Mouse (Mus musculus): Measurements from ENCODE around the gene Myo16. TPM values are rescaled to one million over a fixed set of nuclear protein-coding genes. Genes with fewer than 3 reads are reported as not detected.

Myo16 gene
- total and polyA plus RNA-seq, 3 experiments, result not detected

- Histone ChIP-seq H3K27me3 (ENCODE audit: control insufficient read depth in 1 of 2, insufficient read depth in 2 of 2, low read length in 2 of 2) (no peaks in the 10 kb centered on the region), H3K4me3 (ENCODE audit: control insufficient read depth in 1 of 2, insufficient read depth in 1 of 2, low read depth in 2 of 2, low read length in 2 of 2) (no peak overlapping the region), H3K9me3 (replicated peaks; ENCODE audit: insufficient read depth, low read length) (no peaks in the 10 kb centered on the region), H3K4me1 (ENCODE audit: control insufficient read depth in 1 of 2, insufficient read depth in 2 of 2, low read length in 2 of 2) (no peaks in the 10 kb centered on the region), H3K79me2 (ENCODE audit: control insufficient read depth, insufficient read depth, low read length, poor library complexity) (no peaks in the 10 kb centered on the region), H3K36me3 (ENCODE audit: control insufficient read depth in 1 of 2, insufficient read depth in 2 of 2, low read length in 2 of 2) (no peaks in the 10 kb centered on the region), H3K9ac (ENCODE audit: control insufficient read depth, low read depth, low read length, poor library complexity, severe bottlenecking) (no peak overlapping the region), H3K27ac (ENCODE audit: control insufficient read depth, low read depth, low read length) (no peak overlapping the region)
- DNase-seq (ENCODE audit: low read depth, low spot score), result no peak
- TF ChIP-seq TBP (IDR thresholded peaks at IDR 0.05; ENCODE audit: low read depth, low read length) (no peak), MYB (IDR thresholded peaks at IDR 0.05; ENCODE audit: low read depth, low read length) (no peak), MAZ (IDR thresholded peaks at IDR 0.05; ENCODE audit: low read depth, low read length) (no peak), ZNF384 (IDR thresholded peaks at IDR 0.05; ENCODE audit: low read depth, low read length) (no peak), GABPA (IDR thresholded peaks at IDR 0.05; ENCODE audit: low read depth, low read length) (no peak), BHLHE40 (IDR thresholded peaks at IDR 0.05; ENCODE audit: borderline replicate concordance, low read depth, low read length) (no peak), MEF2A (IDR thresholded peaks at IDR 0.05; ENCODE audit: extremely low read depth, insufficient replicate concordance, low read depth, low read length, poor library complexity, severe bottlenecking) (no peak), GATA1 (IDR thresholded peaks at IDR 0.05; ENCODE audit: low read depth, low read length) (no peak)
These were observed 36.9 kb downstream of the Myo16 start for GRCm38 (mm10) chr8:10190607-10191006.

GRCm38 (mm10) chr8:10198164-10198563 lies 44.5 kb downstream of the Myo16 start:
- Histone ChIP-seq H3K36me3 (ENCODE audit: control insufficient read depth in 1 of 2, insufficient read depth in 2 of 2, low read length in 2 of 2) (no peaks in the 10 kb centered on the region), H3K4me1 (ENCODE audit: control insufficient read depth in 1 of 2, insufficient read depth in 2 of 2, low read length in 2 of 2) (no peaks in the 10 kb centered on the region), H3K27ac (ENCODE audit: control insufficient read depth, low read depth, low read length) (no peak overlapping the region), H3K79me2 (ENCODE audit: control insufficient read depth, insufficient read depth, low read length, poor library complexity) (no peaks in the 10 kb centered on the region), H3K4me3 (ENCODE audit: control insufficient read depth in 1 of 2, insufficient read depth in 1 of 2, low read depth in 2 of 2, low read length in 2 of 2) (no peak overlapping the region), H3K9ac (ENCODE audit: control insufficient read depth, low read depth, low read length, poor library complexity, severe bottlenecking) (no peak overlapping the region), H3K9me3 (replicated peaks; ENCODE audit: insufficient read depth, low read length) (no peaks in the 10 kb centered on the region), H3K27me3 (ENCODE audit: control insufficient read depth in 1 of 2, insufficient read depth in 2 of 2, low read length in 2 of 2) (no peaks in the 10 kb centered on the region)
- no peak for DNase-seq (ENCODE audit: low read depth, low spot score)
- TF ChIP-seq ETS1 (IDR thresholded peaks at IDR 0.05; ENCODE audit: low read depth, low read length) (no peak), POLR2AphosphoS5 (IDR thresholded peaks at IDR 0.05; ENCODE audit: borderline replicate concordance, low read depth, low read length) (no peak), ZKSCAN1 (IDR thresholded peaks at IDR 0.05; ENCODE audit: low read depth, low read length) (no peak), JUND (IDR thresholded peaks at IDR 0.05; ENCODE audit: low read depth, low read length) (no peak), E2F4 (IDR thresholded peaks at IDR 0.05; ENCODE audit: borderline replicate concordance, low read depth, low read length) (no peak), GABPA (IDR thresholded peaks at IDR 0.05; ENCODE audit: low read depth, low read length) (no peak)

- no peaks in the 10 kb centered on the region for H3K27me3 ChIP-seq (ENCODE audit: control insufficient read depth in 1 of 2, insufficient read depth in 2 of 2, low read length in 2 of 2)
- H3K27ac ChIP-seq (ENCODE audit: control insufficient read depth, low read depth, low read length), result no peak overlapping the region
- no peaks in the 10 kb centered on the region for H3K36me3 ChIP-seq (ENCODE audit: control insufficient read depth in 1 of 2, insufficient read depth in 2 of 2, low read length in 2 of 2)
- H3K9me3 ChIP-seq (replicated peaks; ENCODE audit: insufficient read depth, low read length), result no peaks in the 10 kb centered on the region
- no peak for TF ChIP-seq KAT2A (conservative IDR thresholded peaks at IDR 0.05; ENCODE audit: low read depth, low read length)
- TF ChIP-seq POLR2AphosphoS2 (IDR thresholded peaks at IDR 0.05; ENCODE audit: low read length), result no peak
- no peak for TF ChIP-seq GATA1 (IDR thresholded peaks at IDR 0.05; ENCODE audit: low read depth, low read length)
- no peak for TF ChIP-seq NRF1 (IDR thresholded peaks at IDR 0.05; ENCODE audit: insufficient read depth, low read depth, low read length, poor library complexity, severe bottlenecking)
- TF ChIP-seq SIN3A (IDR thresholded peaks at IDR 0.05; ENCODE audit: low read length), result no peak
- no peaks in the 10 kb centered on the region for H3K4me1 ChIP-seq (ENCODE audit: control insufficient read depth in 1 of 2, insufficient read depth in 2 of 2, low read length in 2 of 2)
- no peak overlapping the region for H3K9ac ChIP-seq (ENCODE audit: control insufficient read depth, low read depth, low read length, poor library complexity, severe bottlenecking)
- no peaks in the 10 kb centered on the region for H3K79me2 ChIP-seq (ENCODE audit: control insufficient read depth, insufficient read depth, low read length, poor library complexity)
- DNase-seq (ENCODE audit: low read depth, low spot score), result no peak
- H3K4me3 ChIP-seq (ENCODE audit: control insufficient read depth in 1 of 2, insufficient read depth in 1 of 2, low read depth in 2 of 2, low read length in 2 of 2), result no peak overlapping the region
These were observed 45.6 kb downstream of the Myo16 start for GRCm38 (mm10) chr8:10199301-10199700.
